ENCODE assay signal across 11 mouse cellular contexts in genomic region chr13:56449239-56450030, GRCm38 (mm10). TPM values are rescaled to one million over a fixed set of nuclear protein-coding genes. Genes with fewer than 3 reads are reported as not detected.
DNase-seq lines count a peak whose midpoint lies in the region; ATAC-seq and TF ChIP-seq lines count a peak whose summit lies in the region.
"Had no signal": no experiment of that assay in that cellular context is flagged by ENCODE, and none has a peak within 500 bp of the region (broad histone marks: within the 10 kb centered on the region; RNA-seq: fewer than 3 reads in every experiment).

No protein-coding gene starts in this region.

- no peak overlapping the region for H3K27ac ChIP-seq in hindbrain, embryonic 14.5 days
- H3K27ac ChIP-seq in hindbrain, embryonic 11.5 days (ENCODE audit: low read depth, low read length): no peak overlapping the region
- H3K27ac ChIP-seq in stomach, postnatal 0 days (replicated peaks): no peak overlapping the region
- H3K27ac ChIP-seq: liver, embryonic 15.5 days had no signal

- ATAC-seq in hindbrain, embryonic 14.5 days (ENCODE audit: low FRiP score): peak; percentile 51; the same call in 1 of the 2 replicates
- ATAC-seq in hindbrain, embryonic 11.5 days (ENCODE audit: low FRiP score): no peak
- ATAC-seq in stomach, postnatal 0 days (ENCODE audit: low FRiP score, low TSS enrichment): no peak

- no peaks in the 10 kb centered on the region for H3K9me3 ChIP-seq in hindbrain, embryonic 14.5 days (ENCODE audit: control insufficient read depth, low read length)
- H3K9me3 ChIP-seq in hindbrain, embryonic 11.5 days (ENCODE audit: control insufficient read depth, low read length): no peaks in the 10 kb centered on the region
- H3K9me3 ChIP-seq in stomach, postnatal 0 days (ENCODE audit: control insufficient read depth, low read length): no peaks in the 10 kb centered on the region
- H3K9me3 ChIP-seq: heart, embryonic 12.5 days; liver, embryonic 15.5 days had no signal

- no peak for TF ChIP-seq CTCF in stomach, postnatal 0 days (IDR thresholded peaks at IDR 0.05; ENCODE audit: low read depth)

- 58% methylated on average over 10 of the region's 10 CpGs for WGBS in hindbrain, embryonic 14.5 days
- WGBS in hindbrain, embryonic 11.5 days: 82% methylated on average over 10 of the region's 10 CpGs
- WGBS in stomach, postnatal 0 days: 56% methylated on average over 10 of the region's 10 CpGs

- no peaks in the 10 kb centered on the region for H3K36me3 ChIP-seq in hindbrain, embryonic 14.5 days (replicated peaks; ENCODE audit: control insufficient read depth, insufficient read depth)
- H3K36me3 ChIP-seq in hindbrain, embryonic 11.5 days (ENCODE audit: control insufficient read depth, insufficient read depth, low read length): no peaks in the 10 kb centered on the region
- H3K36me3 ChIP-seq in stomach, postnatal 0 days (ENCODE audit: control insufficient read depth, insufficient read depth, low read length): no peaks in the 10 kb centered on the region
- H3K36me3 ChIP-seq: heart, embryonic 12.5 days; liver, embryonic 15.5 days had no signal

- peak; percentile 84 for DNase-seq in hindbrain, embryonic 14.5 days (ENCODE audit: low spot score)
- DNase-seq in hindbrain, embryonic 11.5 days (ENCODE audit: low spot score): no peak
- DNase-seq in right cerebral cortex, postnatal 4 days: peak; percentile 63
- no peak for DNase-seq in right cerebral cortex, adult 18-20 months
- peak; percentile 59 to 62 for DNase-seq in cerebellum, postnatal 36 days
- DNase-seq in testis, postnatal 10 days (ENCODE audit: low spot score): peak; percentile 87
- DNase-seq in lung, postnatal 10 days: no peak
- no peak for DNase-seq in stomach, postnatal 0 days (ENCODE audit: low spot score)

- H3K4me1 ChIP-seq in hindbrain, embryonic 14.5 days (replicated peaks; ENCODE audit: control insufficient read depth, insufficient read depth, low read length): peaks cover 5% of the 10 kb centered on the region; the same call in 1 of the 2 replicates
- H3K4me1 ChIP-seq in hindbrain, embryonic 11.5 days (replicated peaks; ENCODE audit: control insufficient read depth, insufficient read depth, low read length): no peaks in the 10 kb centered on the region
- H3K4me1 ChIP-seq in stomach, postnatal 0 days (replicated peaks; ENCODE audit: control insufficient read depth, insufficient read depth): no peaks in the 10 kb centered on the region
- H3K4me1 ChIP-seq: heart, embryonic 12.5 days; liver, embryonic 15.5 days had no signal

- H3K4me2 ChIP-seq in hindbrain, embryonic 14.5 days (replicated peaks): no peak overlapping the region
- H3K4me2 ChIP-seq in hindbrain, embryonic 11.5 days (replicated peaks; ENCODE audit: low read depth, low read length): no peak overlapping the region
- H3K4me2 ChIP-seq in stomach, postnatal 0 days (replicated peaks; ENCODE audit: low read depth): no peak overlapping the region
- H3K4me2 ChIP-seq: heart, embryonic 12.5 days; liver, embryonic 15.5 days had no signal

- H3K9ac ChIP-seq in hindbrain, embryonic 14.5 days: no peak overlapping the region
- no peak overlapping the region for H3K9ac ChIP-seq in hindbrain, embryonic 11.5 days (ENCODE audit: low read depth, low read length)
- no peak overlapping the region for H3K9ac ChIP-seq in stomach, postnatal 0 days (ENCODE audit: low read length)
- H3K9ac ChIP-seq: heart, embryonic 12.5 days; liver, embryonic 15.5 days had no signal

- no peak overlapping the region for H3K4me3 ChIP-seq in hindbrain, embryonic 14.5 days (replicated peaks; ENCODE audit: low read length)
- no peak overlapping the region for H3K4me3 ChIP-seq in hindbrain, embryonic 11.5 days (ENCODE audit: low read depth, low read length)
- H3K4me3 ChIP-seq in stomach, postnatal 0 days (ENCODE audit: low read depth, low read length): no peak overlapping the region
- H3K4me3 ChIP-seq: heart, embryonic 12.5 days; liver, embryonic 15.5 days had no signal

- TF ChIP-seq EP300 in stomach, postnatal 0 days (optimal IDR thresholded peaks at IDR 0.05): no peak

- H3K27me3 ChIP-seq in hindbrain, embryonic 14.5 days (ENCODE audit: control insufficient read depth, insufficient read depth, low read length): no peaks in the 10 kb centered on the region
- H3K27me3 ChIP-seq in hindbrain, embryonic 11.5 days (ENCODE audit: control insufficient read depth, insufficient read depth, low read length): no peaks in the 10 kb centered on the region
- H3K27me3 ChIP-seq in stomach, postnatal 0 days (ENCODE audit: control insufficient read depth, insufficient read depth, low read length): no peaks in the 10 kb centered on the region
- H3K27me3 ChIP-seq: heart, embryonic 12.5 days; liver, embryonic 15.5 days had no signal

RNA-seq across cellular contexts. Expression of gene Slc25a48, which starts 11.3 kb away (rescaled TPM):
- polyA plus RNA-seq in hindbrain, embryonic 14.5 days (2014; fragmentation: Nextera tagmentation; extraction: Ambion mirVana): 0.08 TPM in 1 of 2 replicates, not detected in the other
- polyA plus RNA-seq in hindbrain, embryonic 11.5 days (2014; fragmentation: Nextera tagmentation; extraction: Ambion mirVana): 0.05 and 0.06 TPM in 2 replicates
- polyA plus RNA-seq in stomach, postnatal 0 days (2015; fragmentation: Nextera tagmentation; extraction: Ambion mirVana): 0.08 and 0.13 TPM in 2 replicates
- polyA plus RNA-seq: heart, embryonic 12.5 days had no signal

RNA-seq across cellular contexts. Expression of gene Gm3045, which starts 23.0 kb away (rescaled TPM):
- not detected in 2 replicates for polyA plus RNA-seq in hindbrain, embryonic 14.5 days (2014; fragmentation: Nextera tagmentation; extraction: Ambion mirVana)
- polyA plus RNA-seq in hindbrain, embryonic 11.5 days (2014; fragmentation: Nextera tagmentation; extraction: Ambion mirVana): not detected in 2 replicates
- polyA plus RNA-seq in stomach, postnatal 0 days (2015; fragmentation: Nextera tagmentation; extraction: Ambion mirVana): not detected in 2 replicates
- polyA plus RNA-seq: heart, embryonic 12.5 days; liver, embryonic 15.5 days; small intestine, adult 2 months had no signal

RNA-seq across cellular contexts. Expression of gene Il9, which starts 32.6 kb away (rescaled TPM):
- polyA plus RNA-seq in hindbrain, embryonic 14.5 days (2014; fragmentation: Nextera tagmentation; extraction: Ambion mirVana): not detected in 2 replicates
- polyA plus RNA-seq in hindbrain, embryonic 11.5 days (2014; fragmentation: Nextera tagmentation; extraction: Ambion mirVana): not detected in 2 replicates
- not detected in 2 replicates for polyA plus RNA-seq in stomach, postnatal 0 days (2015; fragmentation: Nextera tagmentation; extraction: Ambion mirVana)
- polyA plus RNA-seq: heart, embryonic 12.5 days; liver, embryonic 15.5 days; small intestine, adult 2 months had no signal

Comparison
In these comparisons a context has a peak if more than half of its experiments do, and no peak if none do; other contexts are left out.
1. DNase-seq: peak in hindbrain, embryonic 14.5 days (single experiment), right cerebral cortex, postnatal 4 days (single experiment), cerebellum, postnatal 36 days (2 of 2) and testis, postnatal 10 days (single experiment); none in hindbrain, embryonic 11.5 days (single experiment), right cerebral cortex, adult 18-20 months (single experiment), lung, postnatal 10 days (single experiment) and stomach, postnatal 0 days (single experiment).